Mouse (Mus musculus) forebrain, embryonic 16.5 days (tissue): Measurements from ENCODE around the gene Gmds. TPM values are rescaled to one million over a fixed set of nuclear protein-coding genes. Genes with fewer than 3 reads are reported as not detected.

ENCODE experiments used
- ATAC-seq: fragments of 200-750 bp; cut with Nextera tagmentation; 2 replicates; pipeline ENCODE4 v1.8.0; 2017; ENCODE audit warnings: mild to moderate bottlenecking, moderate library complexity
- H3K27ac ChIP-seq: fragments of 300-500 bp; sonication (generic); 2 replicates; pipeline ENCODE4 v1.5.1; 2014; ENCODE audit warnings: low read length, control low read depth
- H3K27me3 ChIP-seq: fragments of 300-500 bp; sonication (generic); replicated peaks from 2 replicates; pipeline ENCODE4 v1.6.1; 2014; ENCODE audit warnings: low read length; ENCODE audit not compliant: control insufficient read depth, insufficient read depth
- H3K36me3 ChIP-seq: fragments of 300-500 bp; sonication (generic); 2 replicates; pipeline ENCODE4 v1.6.1; 2014; ENCODE audit not compliant: control insufficient read depth, insufficient read depth
- H3K4me1 ChIP-seq: fragments of 300-500 bp; sonication (generic); replicated peaks from 2 replicates; pipeline ENCODE4 v1.6.1; 2014; ENCODE audit warnings: low read length; ENCODE audit not compliant: control insufficient read depth, insufficient read depth
- H3K4me2 ChIP-seq: fragments of 300-500 bp; sonication (generic); 2 replicates; pipeline ENCODE4 v1.6.1; 2014; ENCODE audit warnings: mild to moderate bottlenecking, low read length, control low read depth
- H3K4me3 ChIP-seq: fragments of 300-500 bp; sonication (generic); replicated peaks from 2 replicates; pipeline ENCODE4 v1.5.1; 2014; ENCODE audit warnings: mild to moderate bottlenecking, low read length, control low read depth
- H3K9ac ChIP-seq: fragments of 300-500 bp; sonication (generic); replicated peaks from 2 replicates; pipeline ENCODE4 v1.6.1; 2014; ENCODE audit warnings: low read depth, low read length, control low read depth
- H3K9me3 ChIP-seq: fragments of 300-500 bp; sonication (generic); 2 replicates; pipeline ENCODE4 v1.6.1; 2016; ENCODE audit warnings: low read length; ENCODE audit not compliant: control insufficient read depth
- WGBS: fragments of 180-500 bp; shearing (Covaris S2); extraction: QIAGEN DNeasy Blood & Tissue Kit; methylation state at CpG from one replicate; pipeline ENCODE4 v1.1.7; 2014; 5-methylcytosine and 5-hydroxymethylcytosine counted together
- polyA plus RNA-seq: library from polyadenylated mRNA; unstranded; fragments of >200 nt; fragmentation: Nextera tagmentation; extraction: Ambion mirVana; gene quantifications from 2 replicates; pipeline ENCODE4 v1.2.1, GENCODE M21; 2015

The Gmds gene
- polyA plus RNA-seq, 1 experiment from 2014 or later: 35.8 TPM

- 40% methylated on average over 12 of the region's 12 CpGs for WGBS
- Histone ChIP-seq H3K27me3 (no peaks in the 10 kb centered on the region), H3K4me3 (no peak overlapping the region), H3K4me2 (no peak overlapping the region), H3K4me1 (peaks cover 3% of the 10 kb centered on the region; the same call in 1 of the 2 replicates), H3K9ac (0 out of 2 replicates have a peak overlapping the region, but pooled peaks have one; percentile 17), H3K36me3 (no peaks in the 10 kb centered on the region), H3K9me3 (peaks cover 2% of the 10 kb centered on the region; the same call in 1 of the 2 replicates), H3K27ac (no peak overlapping the region)
- peak; percentile 59 for ATAC-seq
These were observed 345.9 kb downstream of the Gmds start for GRCm38 (mm10) chr13:31992409-31993201.

GRCm38 (mm10) chr13:31981198-31981597 lies 357.3 kb downstream of the Gmds start:
- Histone ChIP-seq H3K36me3 (no peaks in the 10 kb centered on the region), H3K4me1 (no peaks in the 10 kb centered on the region), H3K27me3 (no peaks in the 10 kb centered on the region), H3K27ac (no peak overlapping the region), H3K4me2 (no peak overlapping the region), H3K4me3 (no peak overlapping the region), H3K9me3 (no peaks in the 10 kb centered on the region), H3K9ac (no peak overlapping the region)
- 83% methylated on average over 1 of the region's 1 CpGs for WGBS
- ATAC-seq: no peak

- WGBS: 88% methylated on average over 7 of the region's 7 CpGs
- Histone ChIP-seq H3K4me1 (no peaks in the 10 kb centered on the region), H3K4me3 (no peak overlapping the region), H3K27ac (no peak overlapping the region), H3K9me3 (no peaks in the 10 kb centered on the region), H3K9ac (no peak overlapping the region), H3K27me3 (no peaks in the 10 kb centered on the region), H3K4me2 (no peak overlapping the region), H3K36me3 (no peaks in the 10 kb centered on the region)
- no peak for ATAC-seq
These were observed 360.4 kb downstream of the Gmds start for GRCm38 (mm10) chr13:31978126-31978525.

- Histone ChIP-seq H3K9me3 (no peaks in the 10 kb centered on the region), H3K27me3 (no peaks in the 10 kb centered on the region), H3K4me3 (no peak overlapping the region), H3K9ac (no peak overlapping the region), H3K36me3 (no peaks in the 10 kb centered on the region), H3K4me1 (no peaks in the 10 kb centered on the region), H3K4me2 (no peak overlapping the region), H3K27ac (no peak overlapping the region)
- WGBS: 48% methylated on average over 3 of the region's 3 CpGs
- no peak for ATAC-seq
These were observed 363.6 kb downstream of the Gmds start for GRCm38 (mm10) chr13:31974751-31975479.

GRCm38 (mm10) chr13:31971040-31971501 lies 367.5 kb downstream of the Gmds start:
- Histone ChIP-seq H3K4me3 (no peak overlapping the region), H3K27me3 (no peaks in the 10 kb centered on the region), H3K4me2 (no peak overlapping the region), H3K9me3 (no peaks in the 10 kb centered on the region), H3K9ac (no peak overlapping the region), H3K27ac (no peak overlapping the region), H3K36me3 (no peaks in the 10 kb centered on the region), H3K4me1 (no peaks in the 10 kb centered on the region)
- WGBS: 41% methylated on average over 2 of the region's 2 CpGs
- no peak for ATAC-seq

GRCm38 (mm10) chr13:31968272-31968671 lies 370.3 kb downstream of the Gmds start:
- H3K27me3 ChIP-seq: no peaks in the 10 kb centered on the region
- ATAC-seq: no peak
- no peaks in the 10 kb centered on the region for H3K9me3 ChIP-seq
- H3K4me2 ChIP-seq: no peak overlapping the region
- no peaks in the 10 kb centered on the region for H3K36me3 ChIP-seq
- 89% methylated on average over 2 of the region's 2 CpGs for WGBS
- no peak overlapping the region for H3K9ac ChIP-seq
- H3K4me3 ChIP-seq: no peak overlapping the region
- H3K4me1 ChIP-seq: no peaks in the 10 kb centered on the region
- H3K27ac ChIP-seq: no peak overlapping the region

- H3K4me3 ChIP-seq: no peak overlapping the region
- no peaks in the 10 kb centered on the region for H3K9me3 ChIP-seq
- H3K4me2 ChIP-seq: no peak overlapping the region
- H3K4me1 ChIP-seq: no peaks in the 10 kb centered on the region
- no peak overlapping the region for H3K27ac ChIP-seq
- 74% methylated on average over 3 of the region's 3 CpGs for WGBS
- H3K36me3 ChIP-seq: no peaks in the 10 kb centered on the region
- no peak for ATAC-seq
- H3K9ac ChIP-seq: no peak overlapping the region
- no peaks in the 10 kb centered on the region for H3K27me3 ChIP-seq
These were observed 371.5 kb downstream of the Gmds start for GRCm38 (mm10) chr13:31966931-31967532.

- H3K36me3 ChIP-seq: no peaks in the 10 kb centered on the region
- no peak overlapping the region for H3K9ac ChIP-seq
- H3K4me3 ChIP-seq: no peak overlapping the region
- no peak overlapping the region for H3K4me2 ChIP-seq
- no peak for ATAC-seq
- H3K27ac ChIP-seq: no peak overlapping the region
- no peaks in the 10 kb centered on the region for H3K27me3 ChIP-seq
- no peaks in the 10 kb centered on the region for H3K4me1 ChIP-seq
- no peaks in the 10 kb centered on the region for H3K9me3 ChIP-seq
- WGBS: 60% methylated on average over 3 of the region's 3 CpGs
These were observed 378.0 kb downstream of the Gmds start for GRCm38 (mm10) chr13:31960514-31960913.
